Mouse (Mus musculus): Measurements from ENCODE around the gene Ube2l3.
"Not testable (repeated sequence)": the region's sequence is repeated elsewhere in the genome, so short reads cannot be mapped to it uniquely, and the experiment has no call there.

The Ube2l3 gene

DNA sequence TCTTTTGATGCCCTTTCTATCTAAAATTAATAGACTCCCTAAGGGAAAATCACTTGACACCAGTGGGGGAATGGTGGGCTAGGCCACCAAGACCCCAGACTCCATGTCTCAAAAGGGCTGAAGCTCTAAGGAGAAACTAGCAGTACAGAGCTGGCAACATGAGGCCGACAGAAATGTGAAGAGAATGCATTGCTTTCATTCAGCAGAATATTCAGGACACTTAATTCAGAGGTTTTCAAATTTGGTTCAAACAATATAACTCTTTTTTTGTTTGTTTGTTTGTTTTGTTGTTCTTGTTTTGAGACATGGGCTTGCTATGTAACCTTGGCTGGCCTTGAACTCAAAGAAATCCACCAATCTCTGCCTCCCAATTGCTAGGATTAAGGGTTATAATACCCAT is at the start of gene Ube2l3:
TSS of gene Ube2l3 (minus strand) at position 101 of the 400 bp plus-strand sequence.
- DNase-seq, result no peak

DNA sequence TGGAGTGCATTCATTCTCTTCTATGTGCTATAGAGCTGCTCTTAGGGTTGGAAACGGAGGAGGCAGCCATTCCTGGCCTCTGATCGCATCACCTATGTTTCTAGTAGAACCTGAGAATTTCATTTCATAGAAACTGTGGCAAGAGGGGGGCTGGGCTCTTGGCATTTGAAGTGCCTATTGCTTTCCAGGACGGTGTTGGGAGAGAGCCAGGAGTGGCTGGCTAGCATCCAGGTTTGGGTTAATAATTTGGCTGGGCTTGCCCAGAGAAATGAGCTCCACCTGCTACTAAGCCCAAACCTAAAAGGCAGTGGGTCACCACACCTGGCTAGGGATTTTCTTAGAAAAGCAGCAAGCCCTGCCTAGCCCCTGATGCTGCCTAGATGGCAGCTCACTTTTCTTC is 49.1 kb upstream of the Ube2l3 start:
- DNase-seq, result peak; percentile 85

DNA sequence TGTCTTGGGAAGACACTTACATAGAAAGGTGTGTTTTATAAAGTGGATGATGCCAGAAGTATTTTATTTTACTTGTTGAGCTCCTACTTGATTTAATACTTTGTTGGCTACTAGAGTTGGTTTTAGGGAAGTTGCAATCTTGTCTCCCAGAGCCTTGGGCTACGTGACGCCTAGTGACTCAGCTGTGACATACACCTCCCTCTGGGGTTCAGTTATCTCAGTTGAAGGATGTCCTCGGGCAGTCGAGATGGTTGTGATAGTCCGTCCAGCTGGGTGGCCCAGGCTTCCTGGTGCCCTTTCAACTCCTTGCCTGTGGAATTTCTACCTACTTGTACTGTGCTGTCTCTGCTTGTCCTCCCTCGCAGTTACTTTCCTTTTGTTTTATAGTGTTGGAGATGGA is 46.7 kb upstream of the Ube2l3 start:
- no peak for DNase-seq

DNA sequence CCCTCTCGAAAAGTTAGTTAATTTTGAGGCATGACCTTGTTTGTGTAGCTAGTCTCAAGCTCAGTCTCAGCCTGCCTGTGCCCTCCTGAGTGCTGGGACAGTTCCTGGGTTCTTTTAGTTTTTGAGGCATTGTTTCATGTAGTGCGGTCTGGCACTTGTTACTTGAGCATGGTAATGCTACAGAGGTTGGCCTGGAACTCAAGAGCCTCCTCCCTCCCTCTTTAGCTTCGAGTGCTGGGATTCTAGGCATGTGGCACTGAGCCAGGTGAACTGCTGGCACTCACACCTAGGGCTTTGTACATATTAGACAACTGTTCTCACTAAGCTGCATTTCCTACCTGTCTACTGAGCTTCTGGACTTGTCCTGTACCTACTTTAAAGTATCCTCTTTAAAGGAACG is 45.3 kb upstream of the Ube2l3 start:
- DNase-seq, result peak; percentile 73

DNA sequence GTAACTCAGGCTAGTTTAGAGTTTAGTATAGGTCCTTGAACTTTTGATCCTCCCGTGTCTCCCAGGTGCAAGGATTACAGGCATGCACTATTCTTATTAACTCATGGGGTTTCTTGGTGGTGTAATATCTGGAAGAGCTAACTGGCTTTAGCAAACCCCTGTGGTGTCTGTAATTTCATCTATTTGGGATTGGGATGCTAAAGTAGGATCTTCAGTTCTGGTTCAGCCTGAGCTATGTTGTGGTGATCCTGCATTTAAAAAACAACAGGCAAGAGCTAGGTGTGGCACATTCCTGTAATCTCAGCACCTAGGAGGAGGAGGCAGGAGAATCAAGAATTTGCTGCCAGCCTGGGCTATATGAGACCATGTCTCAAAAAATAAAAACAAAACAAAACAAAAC is 42.5 kb upstream of the Ube2l3 start:
- no peak for DNase-seq

DNA sequence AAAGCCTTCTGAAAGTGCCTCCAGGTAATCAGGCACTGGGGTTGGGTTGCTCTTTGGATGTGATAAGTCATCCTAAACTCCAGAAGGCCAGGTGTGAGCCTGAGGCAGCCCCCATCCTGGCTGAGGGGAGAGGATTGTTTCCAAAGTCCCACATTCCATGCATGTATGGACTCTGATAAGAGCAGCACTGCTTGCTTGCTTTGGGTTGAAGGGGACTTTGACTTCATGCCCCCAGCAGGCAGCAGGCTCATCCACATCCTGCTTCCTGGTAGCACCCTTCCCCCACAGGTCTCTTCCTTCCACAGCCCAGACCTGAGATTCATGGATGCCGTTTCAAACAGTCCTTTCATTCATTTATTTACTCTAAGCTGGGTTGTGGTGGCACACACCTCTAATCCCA is 41.3 kb upstream of the Ube2l3 start:
- no peak for DNase-seq

DNA sequence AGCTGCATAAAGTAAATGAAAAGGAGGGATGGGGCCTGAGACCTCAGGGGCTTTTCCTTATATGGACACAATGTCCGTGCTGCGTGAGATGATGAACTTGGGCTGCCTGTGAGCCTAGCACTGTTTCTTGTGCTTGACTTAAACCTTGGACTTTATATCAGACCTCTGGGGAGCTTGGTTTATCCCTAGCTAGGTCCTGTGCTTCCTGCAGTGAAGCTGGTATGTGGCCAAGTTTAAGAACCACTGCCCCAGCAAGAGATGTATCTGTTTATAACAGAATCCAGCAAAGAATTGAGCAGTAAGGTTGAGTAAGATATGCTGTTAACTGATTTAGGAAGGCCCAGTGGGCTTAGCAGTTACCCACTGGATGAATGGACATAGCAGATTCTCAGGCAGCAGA is 37.0 kb upstream of the Ube2l3 start:
- no peak for DNase-seq

DNA sequence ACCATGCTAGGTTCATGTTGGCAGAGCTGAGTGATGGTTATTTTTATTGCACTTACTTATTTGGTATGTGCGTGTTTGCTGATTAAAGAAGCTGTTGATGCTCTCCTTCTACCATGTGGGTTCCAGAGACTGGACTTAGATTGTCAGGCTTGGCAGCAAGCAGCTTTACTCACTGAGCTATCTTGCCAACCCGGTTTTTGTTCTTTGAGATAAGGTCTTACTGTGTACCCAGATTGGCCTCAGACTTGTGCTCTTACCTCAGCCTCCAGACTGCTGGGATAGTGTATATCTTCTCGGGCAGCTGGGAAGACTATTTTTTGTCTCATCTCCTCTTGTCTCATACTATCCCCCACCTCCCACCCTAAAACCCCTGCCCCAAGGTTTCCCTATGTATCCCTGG is 35.2 kb upstream of the Ube2l3 start:
- DNase-seq, result no peak

DNA sequence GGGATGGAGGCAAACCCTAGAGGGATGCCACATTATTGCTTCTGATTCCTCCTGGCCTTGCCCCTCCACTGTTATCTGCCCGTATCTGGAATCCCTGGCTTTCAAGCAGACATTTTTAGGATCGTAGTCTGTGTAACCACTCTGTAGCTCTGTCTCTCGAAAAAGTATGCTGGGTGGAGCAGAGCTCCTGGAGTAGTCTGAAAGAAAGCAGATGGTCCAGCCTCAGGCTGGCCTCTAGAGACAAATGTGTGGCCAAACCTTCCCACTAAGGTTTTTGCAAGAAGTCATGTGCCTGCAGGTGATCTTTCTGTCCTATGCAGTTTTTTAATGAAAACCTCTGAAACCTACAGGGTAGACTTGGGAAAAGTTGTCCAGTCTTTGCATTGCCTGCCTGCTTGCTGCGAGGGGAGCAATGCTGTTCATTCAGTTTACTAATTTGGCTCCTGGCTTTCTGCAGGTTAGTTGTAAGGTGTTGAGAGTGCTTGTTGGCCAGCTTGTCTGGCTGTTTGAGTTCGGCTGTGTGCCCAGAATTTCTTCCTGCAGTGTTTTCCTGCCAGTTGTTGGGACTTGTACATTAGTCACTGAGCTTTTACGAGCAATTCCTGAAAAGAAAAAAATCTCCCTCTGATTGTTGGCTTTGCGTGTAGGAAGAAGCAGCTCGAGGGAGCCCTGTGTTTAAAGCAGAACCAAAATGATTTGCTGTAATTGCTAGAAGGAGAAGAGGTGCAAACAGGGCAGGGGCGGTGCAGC is 32.6 kb upstream of the Ube2l3 start:
- peak; percentile 46 for DNase-seq

DNA sequence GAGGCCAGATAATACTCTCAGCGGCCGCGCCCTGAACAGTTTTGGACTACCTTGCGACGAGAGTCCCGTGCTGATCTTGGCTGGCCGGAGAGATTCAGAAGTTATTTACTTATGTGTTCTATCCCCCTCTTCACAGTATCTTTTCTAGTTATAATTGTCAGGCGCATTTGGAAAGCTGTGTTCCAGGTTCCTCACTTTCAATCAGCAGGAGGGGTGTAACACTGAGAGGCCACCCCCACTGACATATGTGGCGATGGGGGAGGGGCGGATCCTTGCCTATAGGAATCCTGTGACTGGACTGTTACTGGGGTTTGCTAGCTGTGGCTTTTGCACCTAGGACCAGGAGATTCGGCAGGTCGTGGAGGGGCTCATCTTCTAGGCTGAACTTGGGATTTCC is 32.0 kb upstream of the Ube2l3 start:
- peak; percentile 19 for DNase-seq

DNA sequence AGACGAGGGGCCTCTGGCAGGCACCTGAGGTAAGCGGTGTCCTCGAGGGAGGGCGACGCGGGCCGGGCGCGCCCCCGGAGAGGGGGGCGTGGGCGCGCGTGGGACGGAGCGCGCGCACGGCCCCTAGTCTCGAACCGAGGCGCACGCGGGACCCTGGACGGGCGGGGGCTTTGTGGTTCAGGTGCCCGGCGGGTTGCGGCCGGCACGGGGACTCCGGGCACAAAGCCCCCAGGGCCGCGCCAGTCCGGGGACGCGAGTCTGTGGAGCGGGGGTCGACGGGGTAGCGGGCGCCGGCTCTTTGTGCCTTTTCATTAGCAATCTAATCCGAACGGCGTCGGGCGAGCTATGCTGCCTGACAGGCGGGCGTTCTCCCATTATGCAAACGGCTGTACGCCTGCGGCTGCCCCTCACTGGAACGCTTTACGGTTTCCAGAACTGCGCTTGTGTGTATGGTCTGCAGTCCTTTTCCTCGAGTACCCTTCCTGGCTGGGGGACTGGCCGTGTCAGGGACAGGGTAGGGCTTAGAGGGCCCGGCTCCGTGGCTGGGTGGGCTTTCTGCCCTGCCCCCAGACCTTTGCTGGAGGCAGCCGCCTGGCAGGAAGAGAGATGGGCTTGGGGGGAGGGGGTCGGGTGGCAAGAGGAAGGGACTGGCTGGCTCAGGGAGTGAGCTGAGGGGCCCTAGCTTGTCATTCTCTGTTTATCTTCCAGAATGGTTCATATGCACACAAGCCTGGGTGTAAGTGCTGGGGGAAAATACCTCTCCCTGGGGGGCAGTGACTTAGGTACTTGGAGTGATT is 31.5 kb upstream of the Ube2l3 start:
- peak; percentile 16 for DNase-seq

DNA sequence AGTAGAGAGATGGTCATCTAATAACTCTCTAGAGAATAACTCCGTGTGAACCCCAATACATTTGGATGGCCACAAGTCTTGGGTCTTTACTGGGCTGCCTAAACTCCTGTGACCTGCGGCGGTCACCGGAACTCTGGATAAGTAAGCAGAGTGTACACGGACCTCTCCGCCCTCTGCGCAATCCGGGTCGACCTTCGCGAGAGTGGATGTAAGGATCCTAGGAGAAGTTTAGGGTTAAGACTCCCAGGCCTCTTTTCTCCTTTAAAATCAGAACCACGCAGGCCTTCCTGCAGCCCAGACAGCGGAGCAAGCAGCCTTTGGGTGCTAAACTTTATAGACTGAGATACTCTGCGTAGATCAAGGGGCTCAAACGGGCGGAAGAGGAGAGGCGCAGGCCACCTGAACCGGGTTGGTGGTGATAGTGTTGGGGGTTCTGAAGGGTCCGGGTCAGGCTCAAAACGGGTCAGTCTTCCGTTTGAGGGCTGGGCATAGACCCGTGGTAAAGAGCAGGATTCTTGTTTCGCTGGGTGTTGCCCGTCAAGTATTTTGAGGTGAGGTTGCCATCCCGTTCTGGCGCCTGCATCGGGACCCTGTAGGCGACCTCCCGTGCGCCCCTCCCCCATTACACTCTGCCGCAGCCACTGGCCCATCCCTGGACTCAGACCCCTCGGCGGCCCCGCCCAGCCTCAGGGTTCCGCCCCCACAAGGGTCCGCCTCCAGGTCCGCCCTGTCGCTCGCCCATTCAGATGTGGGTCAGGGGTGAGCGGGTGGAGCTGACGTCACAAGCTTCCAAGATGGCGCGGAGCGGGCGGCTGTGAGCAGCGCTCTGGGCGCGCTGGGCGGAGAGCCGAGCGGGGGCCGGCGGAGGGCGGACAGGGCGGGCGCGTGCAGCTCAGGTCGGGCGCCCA is 30.6 kb upstream of the Ube2l3 start, which contains the start of gene Hic2:
TSS of gene Hic2 (plus strand) at position 779 of the 908 bp plus-strand sequence.
- peak; percentile 93 for DNase-seq

DNA sequence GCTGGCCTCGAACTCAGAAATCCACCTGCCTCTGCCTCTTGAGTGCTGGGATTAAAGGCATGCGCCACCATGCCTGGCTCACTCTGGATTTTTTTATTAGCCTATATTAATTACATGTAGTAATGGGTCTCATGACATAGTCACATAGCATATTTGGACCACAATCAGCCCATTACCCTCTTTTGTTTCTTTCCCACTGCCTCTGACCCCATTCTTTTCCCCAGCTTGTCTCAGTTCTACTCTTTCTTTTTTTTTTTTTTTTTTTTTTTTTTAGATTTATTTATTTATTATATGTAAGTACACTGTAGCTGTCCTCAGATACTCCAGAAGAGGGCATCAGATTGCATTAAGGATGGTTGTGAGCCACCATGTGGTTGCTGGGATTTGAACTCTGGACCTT is 29.1 kb upstream of the Ube2l3 start:
- DNase-seq, result not testable (repeated sequence)

DNA sequence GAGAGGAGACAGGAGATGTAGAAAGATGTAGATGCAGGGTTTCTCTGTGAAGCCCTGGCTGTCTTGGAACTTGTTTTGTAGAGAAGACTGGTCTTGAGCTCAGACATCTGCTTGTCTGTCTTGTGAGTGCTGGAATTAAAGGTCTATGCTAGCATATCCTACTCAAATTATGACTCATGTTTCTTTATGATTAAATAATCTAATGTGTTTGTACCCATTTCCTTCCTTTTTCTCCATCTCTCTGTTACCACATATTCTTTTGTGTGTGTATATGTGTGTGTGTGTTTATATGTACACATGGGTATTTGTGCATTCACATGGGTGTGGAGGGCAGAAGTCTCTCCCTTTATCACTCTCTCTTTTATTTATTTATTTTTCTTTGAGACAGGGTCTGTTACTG is 24.0 kb upstream of the Ube2l3 start:
- no peak for DNase-seq

DNA sequence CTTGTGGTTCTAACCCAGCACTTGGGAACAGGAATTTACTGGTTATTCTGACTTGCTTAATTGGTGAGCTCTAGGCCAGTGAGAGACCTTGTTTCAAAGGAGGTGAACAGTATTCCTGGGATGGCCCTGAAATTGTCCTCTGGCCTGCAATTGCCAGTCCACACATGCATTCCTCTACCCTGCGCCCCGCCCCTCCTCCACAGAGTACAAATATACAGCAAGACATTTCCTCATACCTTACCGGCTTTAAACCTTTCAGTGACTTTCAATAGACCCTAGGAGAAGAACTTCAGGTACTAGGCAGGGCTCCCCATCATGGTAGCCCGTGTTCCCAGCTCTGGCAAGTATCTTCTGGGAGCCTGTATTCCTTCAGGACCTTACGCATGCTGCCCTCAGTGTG is 23.1 kb upstream of the Ube2l3 start:
- peak; percentile 22 for DNase-seq

DNA sequence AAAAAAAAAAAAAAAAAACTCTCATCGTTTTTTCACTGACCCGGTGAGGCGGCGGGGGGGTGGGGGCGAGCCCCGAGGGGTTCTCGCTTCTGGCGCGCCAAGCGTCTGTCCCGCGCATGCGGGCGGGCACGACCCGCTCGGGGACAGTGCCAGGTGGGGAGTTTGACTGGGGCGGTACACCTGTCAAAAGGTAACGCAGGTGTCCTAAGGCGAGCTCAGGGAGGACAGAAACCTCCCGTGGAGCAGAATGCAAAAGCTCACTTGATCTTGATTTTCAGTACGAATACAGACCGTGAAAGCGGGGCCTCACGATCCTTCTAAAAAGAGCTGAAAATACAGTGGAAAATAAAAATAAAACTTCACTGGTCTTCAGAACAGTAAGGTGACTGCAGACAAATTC is 19.7 kb upstream of the Ube2l3 start:
- peak; percentile 98 for DNase-seq

DNA sequence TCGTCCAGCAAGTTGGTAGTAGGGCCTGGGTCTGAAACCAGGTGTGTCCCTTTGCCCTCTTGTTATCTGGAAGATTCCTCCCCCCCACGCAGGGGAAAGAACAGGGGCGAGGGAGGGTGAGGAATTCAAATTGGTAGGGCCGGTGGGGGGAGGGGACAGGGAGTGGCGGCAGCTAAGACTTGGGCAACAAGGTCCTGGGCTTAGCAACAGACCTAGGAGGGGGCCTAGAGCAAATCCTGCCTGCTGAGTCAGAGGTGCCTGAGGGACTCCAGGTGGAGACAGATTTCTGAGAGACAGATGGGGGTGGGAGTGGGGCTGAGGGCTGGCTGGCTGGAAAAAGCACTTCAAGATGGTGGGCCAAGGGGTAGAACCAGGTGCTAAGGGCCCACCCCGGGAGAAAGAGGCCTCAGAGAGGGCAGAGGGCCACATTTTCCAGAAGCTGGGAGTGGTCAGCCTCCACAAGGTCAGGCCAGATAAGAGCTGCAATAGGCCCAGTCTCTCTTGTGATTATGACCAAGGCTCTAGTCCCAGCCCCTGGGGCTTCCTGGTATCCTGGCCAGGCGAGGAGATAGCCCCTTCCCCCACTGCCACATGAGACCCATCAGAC is 17.8 kb upstream of the Ube2l3 start:
- no peak for DNase-seq

DNA sequence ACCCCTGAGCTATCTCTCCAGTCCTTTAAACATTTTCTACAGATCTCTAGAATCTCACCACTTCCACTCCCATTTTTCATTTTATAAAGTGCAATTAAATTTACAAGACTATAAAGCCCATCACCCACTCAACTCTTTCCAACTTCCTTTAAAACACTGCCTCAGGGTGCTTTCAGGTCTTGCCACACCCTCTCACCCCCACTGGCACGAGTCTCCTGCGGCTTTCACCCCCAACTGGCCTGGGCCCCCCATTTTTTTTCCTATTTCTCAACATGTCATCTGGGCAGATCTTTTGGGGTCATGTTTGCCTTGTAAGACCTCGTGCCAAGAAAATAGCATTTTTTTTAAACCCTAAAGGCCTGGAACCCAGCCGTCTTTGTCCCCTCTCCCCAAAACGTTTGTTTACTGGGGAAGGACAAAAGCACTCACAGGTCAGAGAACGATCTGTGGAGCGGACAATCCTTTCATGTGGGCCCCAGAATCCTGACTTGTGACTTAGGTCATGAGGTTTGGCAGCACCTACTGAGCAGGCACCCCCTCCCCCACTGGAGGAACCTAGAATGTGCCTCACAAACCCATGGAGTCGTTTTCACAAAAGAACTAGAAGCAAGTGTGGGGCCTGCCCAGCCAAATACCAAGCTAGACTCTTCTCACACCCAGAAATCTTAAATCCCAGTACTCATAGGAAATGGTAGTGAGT is 14.6 kb upstream of the Ube2l3 start:
- no peak for DNase-seq

DNA sequence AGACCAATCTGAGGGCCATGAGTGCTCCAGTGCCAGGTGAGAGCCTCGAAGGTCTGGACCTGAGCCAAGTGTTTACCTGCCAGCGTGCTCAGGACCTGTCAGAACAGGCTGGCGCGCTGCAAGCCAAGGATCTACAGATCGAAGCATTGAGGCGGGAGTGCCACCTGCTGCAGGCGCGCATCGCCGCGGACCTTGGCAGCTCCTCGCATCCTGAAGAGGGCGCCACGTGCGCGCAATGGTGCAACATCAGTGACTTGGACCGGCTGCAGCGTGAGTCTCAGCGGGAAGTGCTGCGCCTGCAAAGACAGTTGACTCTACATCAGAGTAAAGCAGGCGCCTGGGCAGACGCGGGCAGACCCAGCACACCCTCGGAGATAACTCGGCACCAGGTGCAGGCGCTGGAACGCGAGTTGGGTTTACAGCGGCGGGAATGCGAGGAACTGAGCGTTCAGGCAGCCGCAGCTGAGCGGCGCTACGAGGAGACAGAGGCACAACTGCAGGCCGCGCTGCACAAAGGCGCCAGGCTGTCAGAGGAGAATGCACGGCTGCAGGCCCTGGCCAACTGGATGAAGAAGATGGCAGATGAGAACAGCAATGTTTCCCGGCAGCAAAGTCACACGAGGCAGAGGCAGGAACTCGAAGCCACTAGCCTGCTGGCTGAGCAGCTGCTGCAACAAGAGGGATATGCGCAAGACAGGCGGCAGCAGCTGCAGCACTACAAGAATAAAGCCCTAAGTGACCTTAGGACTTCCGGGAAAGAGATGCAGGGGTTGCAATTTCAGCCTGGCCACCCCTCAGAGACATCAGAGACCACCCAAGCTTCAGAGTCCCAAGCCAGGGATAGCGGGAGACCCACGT is 7.8 kb upstream of the Ube2l3 start:
- DNase-seq, result peak; percentile 90

DNA sequence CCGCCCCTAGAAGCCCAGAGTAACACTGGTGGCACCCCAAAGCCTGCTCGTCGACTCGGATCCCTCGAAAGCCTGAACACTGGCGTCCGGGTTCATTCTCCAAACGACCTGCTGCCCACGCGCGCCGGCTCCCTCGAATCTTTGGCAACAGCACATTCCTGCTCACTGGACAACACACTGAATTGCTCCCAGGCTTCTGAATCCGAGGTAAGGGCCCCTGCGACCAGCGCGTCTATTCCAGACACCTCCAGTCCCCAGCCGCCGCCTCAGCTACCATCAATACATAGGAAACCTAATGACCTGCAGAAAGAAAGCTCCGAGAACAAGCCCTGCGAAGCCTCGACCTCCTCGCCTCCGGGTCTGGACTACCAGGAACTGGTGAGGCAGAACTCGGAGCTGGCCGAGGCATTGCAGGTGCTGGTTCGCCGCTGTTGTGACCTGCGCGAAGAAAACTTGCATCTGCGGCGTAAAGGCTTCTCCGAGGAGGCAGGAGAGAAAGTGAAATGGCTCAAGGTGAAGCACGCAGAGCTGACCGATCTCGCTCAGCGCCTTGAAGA is 7.0 kb upstream of the Ube2l3 start:
- DNase-seq, result no peak

Data from lung, postnatal 14 days (tissue).